Mouse (Mus musculus) kidney, adult 2 months (tissue): ENCODE measurements around the gene Manf.

ENCODE experiments used
- CTCF ChIP-seq: fragments of 200-500 bp; conservative IDR thresholded peaks from 2 replicates; pipeline ENCODE4 v1.5.1; 2011; ENCODE audit warnings: low read depth, mild to moderate bottlenecking, control low read depth, low read length, moderate library complexity, mixed read lengths; ENCODE audit not compliant: insufficient read depth, insufficient read length
- POLR2A ChIP-seq: fragments of 200-500 bp; IDR thresholded peaks from one replicate; pipeline ENCODE4 v1.6.1; 2011; ENCODE audit warnings: low read depth, low read length, control low read depth

GRCm38 (mm10) chr9:106903791-106904134 lies 12.0 kb upstream of the Manf start:
- TF ChIP-seq CTCF (peak; percentile 28; the same call in 1 of the 2 replicates), POLR2A (no peak)
